Mouse (Mus musculus) liver, embryonic 11.5 days (tissue): ENCODE data around the gene Emp3. TPM values are rescaled to one million over a fixed set of nuclear protein-coding genes. Genes with fewer than 3 reads are reported as not detected.
A peak's percentile ranks its signal among the peaks of the same experiment; 100 is the strongest.
"Not testable (repeated sequence)": the region's sequence is repeated elsewhere in the genome, so short reads cannot be mapped to it uniquely, and the experiment has no call there.

Experiments used
- ATAC-seq: fragments of 200-750 bp; cut with Nextera tagmentation; replicated peaks from 2 replicates; pipeline ENCODE4 v1.8.0; 2017; ENCODE audit warnings: moderate number of reproducible peaks, mild to moderate bottlenecking, moderate TSS enrichment, moderate library complexity; ENCODE audit not compliant: low FRiP score
- DNase-seq: peaks from one replicate; pipeline ENCODE4 v3.0.0-alpha.2; 2017; ENCODE audit warnings: low spot score
- H3K27ac ChIP-seq: fragments of 300-500 bp; sonication (generic); 2 replicates; pipeline ENCODE4 v1.5.1; 2014; ENCODE audit warnings: mild to moderate bottlenecking, low read depth, low read length, control low read depth
- H3K27me3 ChIP-seq: fragments of 300-500 bp; sonication (generic); replicated peaks from 2 replicates; pipeline ENCODE4 v1.6.1; 2014; ENCODE audit warnings: low read length, mixed read lengths; ENCODE audit not compliant: control insufficient read depth, insufficient read depth
- H3K36me3 ChIP-seq: fragments of 300-500 bp; sonication (generic); 2 replicates; pipeline ENCODE4 v1.6.1; 2014; ENCODE audit warnings: mild to moderate bottlenecking, low read length, moderate library complexity, mixed read lengths; ENCODE audit not compliant: control insufficient read depth, insufficient read depth
- H3K4me1 ChIP-seq: fragments of 300-500 bp; sonication (generic); replicated peaks from 2 replicates; pipeline ENCODE4 v1.6.1; 2014; ENCODE audit warnings: low read length, mixed read lengths; ENCODE audit not compliant: control insufficient read depth, insufficient read depth
- H3K4me2 ChIP-seq: fragments of 300-500 bp; sonication (generic); 2 replicates; pipeline ENCODE4 v1.6.1; 2014; ENCODE audit warnings: mild to moderate bottlenecking, control low read depth, moderate library complexity
- H3K4me3 ChIP-seq: fragments of 300-500 bp; sonication (generic); 2 replicates; pipeline ENCODE4 v1.5.1; 2014; ENCODE audit warnings: low read depth, low read length, control low read depth
- H3K9ac ChIP-seq: fragments of 300-500 bp; sonication (generic); 2 replicates; pipeline ENCODE4 v1.6.1; 2014; ENCODE audit warnings: low read depth, low read length, control low read depth
- H3K9me3 ChIP-seq: fragments of 300-500 bp; sonication (generic); 2 replicates; pipeline ENCODE4 v1.6.1; 2016; ENCODE audit warnings: low read length, inconsistent platforms, mixed read lengths; ENCODE audit not compliant: control insufficient read depth
- WGBS: fragments of 180-500 bp; shearing (Covaris S2); extraction: QIAGEN DNeasy Blood & Tissue Kit; methylation state at CpG from one replicate; pipeline ENCODE4 v1.1.7; 2014; 5-methylcytosine and 5-hydroxymethylcytosine counted together
- polyA plus RNA-seq: library from polyadenylated mRNA; unstranded; fragments of >200 nt; fragmentation: Nextera tagmentation; extraction: Ambion mirVana; gene quantifications from 2 replicates; pipeline ENCODE4 v1.2.1, GENCODE M21; 2014

Emp3 gene
- polyA plus RNA-seq = 91.8 and 99.6 TPM in 2 replicates

- ATAC-seq (peak; percentile 33), DNase-seq (peak; percentile 63)
- no peaks in the 10 kb centered on the region; the same call in 1 of the 2 replicates for H3K36me3 ChIP-seq
- H3K27me3 ChIP-seq = no peaks in the 10 kb centered on the region
- no peaks in the 10 kb centered on the region for H3K9me3 ChIP-seq
- 27% methylated on average over 9 of the region's 9 CpGs for WGBS
- H3K4me2 ChIP-seq = peak within 1 kb of the TSS; percentile 83
- H3K9ac ChIP-seq = peak within 1 kb of the TSS; percentile 69
- H3K4me1 ChIP-seq = peaks cover 50% of the 10 kb centered on the region
- H3K27ac ChIP-seq = peak within 1 kb of the TSS; percentile 91
- peak within 1 kb of the TSS; percentile 52 for H3K4me3 ChIP-seq
Measured at GRCm38 (mm10) chr7:45921242-45921621, at the start of gene Emp3. TSS of gene Emp3 (minus strand) at chr7:45921404.

- H3K9me3 ChIP-seq = no peaks in the 10 kb centered on the region
- H3K27me3 ChIP-seq = no peaks in the 10 kb centered on the region
- no peaks in the 10 kb centered on the region for H3K4me1 ChIP-seq
- DNase-seq (no peak), ATAC-seq (no peak)
- no peaks in the 10 kb centered on the region for H3K36me3 ChIP-seq
- no peak overlapping the region for H3K27ac ChIP-seq
- H3K9ac ChIP-seq = no peak overlapping the region
- H3K4me3 ChIP-seq = no peak overlapping the region
- WGBS = 51% methylated on average over 4 of the region's 4 CpGs
- H3K4me2 ChIP-seq = no peak overlapping the region
Measured at GRCm38 (mm10) chr7:45956611-45957010, 35.4 kb upstream of the Emp3 start.

- Histone ChIP-seq H3K27ac (no peak overlapping the region), H3K4me3 (no peak overlapping the region), H3K27me3 (no peaks in the 10 kb centered on the region), H3K9me3 (no peaks in the 10 kb centered on the region), H3K4me2 (no peak overlapping the region), H3K9ac (no peak overlapping the region), H3K4me1 (no peaks in the 10 kb centered on the region), H3K36me3 (no peaks in the 10 kb centered on the region)
- DNase-seq (no peak), ATAC-seq (no peak)
- 78% methylated on average over 4 of the region's 4 CpGs for WGBS
Measured at GRCm38 (mm10) chr7:45949061-45949460, 27.9 kb upstream of the Emp3 start.

GRCm38 (mm10) chr7:45943280-45943679 lies 22.1 kb upstream of the Emp3 start:
- H3K36me3 ChIP-seq, DNase-seq, H3K27ac ChIP-seq, ATAC-seq, H3K27me3 ChIP-seq, H3K4me1 ChIP-seq, H3K4me2 ChIP-seq, H3K4me3 ChIP-seq, H3K9me3 ChIP-seq, H3K9ac ChIP-seq: not testable (repeated sequence)
- 50% methylated on average over 1 of the region's 1 CpGs for whole genome bisulfite sequencing

- DNase-seq (no peak), ATAC-seq (no peak)
- H3K36me3 ChIP-seq = no peaks in the 10 kb centered on the region
- no peaks in the 10 kb centered on the region for H3K27me3 ChIP-seq
- no peak overlapping the region for H3K9ac ChIP-seq
- H3K27ac ChIP-seq = no peak overlapping the region
- no peak overlapping the region for H3K4me2 ChIP-seq
- H3K4me1 ChIP-seq = no peaks in the 10 kb centered on the region
- no peaks in the 10 kb centered on the region for H3K9me3 ChIP-seq
- no peak overlapping the region for H3K4me3 ChIP-seq
- 71% methylated on average over 9 of the region's 9 CpGs for WGBS
Measured at GRCm38 (mm10) chr7:45941986-45942385, 20.8 kb upstream of the Emp3 start.

GRCm38 (mm10) chr7:45939836-45940235 lies 18.6 kb upstream of the Emp3 start:
- H3K27ac ChIP-seq = no peak overlapping the region
- H3K4me3 ChIP-seq = no peak overlapping the region
- H3K36me3 ChIP-seq = no peaks in the 10 kb centered on the region
- 59% methylated on average over 2 of the region's 2 CpGs for WGBS
- no peaks in the 10 kb centered on the region for H3K9me3 ChIP-seq
- no peaks in the 10 kb centered on the region for H3K27me3 ChIP-seq
- DNase-seq (no peak), ATAC-seq (no peak)
- H3K4me1 ChIP-seq = no peaks in the 10 kb centered on the region
- no peak overlapping the region for H3K9ac ChIP-seq
- no peak overlapping the region for H3K4me2 ChIP-seq

- 21% methylated on average over 7 of the region's 7 CpGs for WGBS
- Histone ChIP-seq H3K4me1 (no peaks in the 10 kb centered on the region), H3K4me3 (no peak overlapping the region), H3K27me3 (no peaks in the 10 kb centered on the region), H3K4me2 (no peak overlapping the region), H3K36me3 (no peaks in the 10 kb centered on the region), H3K9ac (no peak overlapping the region), H3K9me3 (no peaks in the 10 kb centered on the region), H3K27ac (no peak overlapping the region)
- ATAC-seq = no peak
- DNase-seq = no peak
Measured at GRCm38 (mm10) chr7:45935114-45935513, 13.9 kb upstream of the Emp3 start.

- ATAC-seq, DNase-seq, H3K9ac ChIP-seq, H3K4me1 ChIP-seq, H3K27ac ChIP-seq, H3K4me3 ChIP-seq, H3K4me2 ChIP-seq, H3K27me3 ChIP-seq, H3K36me3 ChIP-seq, H3K9me3 ChIP-seq: not testable (repeated sequence)
- WGBS = 86% methylated on average over 12 of the region's 12 CpGs
Measured at GRCm38 (mm10) chr7:45933766-45934165, 12.6 kb upstream of the Emp3 start.

- H3K4me2 ChIP-seq = no peak overlapping the region
- no peaks in the 10 kb centered on the region for H3K36me3 ChIP-seq
- WGBS = 84% methylated on average over 1 of the region's 1 CpGs
- no peak overlapping the region for H3K4me3 ChIP-seq
- 0 out of 2 replicates have a peak, but pooled peaks cover 4% of the 10 kb centered on the region for H3K27me3 ChIP-seq
- DNase-seq (no peak), ATAC-seq (no peak)
- no peak overlapping the region for H3K9ac ChIP-seq
- no peak overlapping the region for H3K27ac ChIP-seq
- H3K9me3 ChIP-seq = no peaks in the 10 kb centered on the region
- 0 out of 2 replicates have a peak, but pooled peaks cover 2% of the 10 kb centered on the region for H3K4me1 ChIP-seq
Measured at GRCm38 (mm10) chr7:45929688-45930087, 8.5 kb upstream of the Emp3 start.
